Mouse (Mus musculus) lung, postnatal 14 days (tissue): ENCODE measurements around the gene Taz.

Experiments used
- DNase-seq: peaks from one replicate; pipeline ENCODE4 v3.0.0; 2021

Taz gene

GRCm38 (mm10) chrX:74281732-74282394 is at the start of gene Taz, which contains the start of gene Dnase1l1:
Gene Taz, plus strand, starts transcription at chrX:74281912.
Gene Dnase1l1, minus strand, starts transcription at chrX:74282337.
- DNase-seq: peak; percentile 80

- no peak for DNase-seq
These were observed 48.5 kb upstream of the Taz start for GRCm38 (mm10) chrX:74233196-74233595.

- DNase-seq: no peak
These were observed 41.4 kb upstream of the Taz start for GRCm38 (mm10) chrX:74240332-74240731.

GRCm38 (mm10) chrX:74243396-74243795 is 38.3 kb upstream of the Taz start:
- DNase-seq: peak; percentile 42

GRCm38 (mm10) chrX:74243807-74244206 is 37.9 kb upstream of the Taz start:
- DNase-seq: peak; percentile 34

GRCm38 (mm10) chrX:74244614-74245083 is 37.1 kb upstream of the Taz start:
- DNase-seq: peak; percentile 48

GRCm38 (mm10) chrX:74245107-74245506 is 36.6 kb upstream of the Taz start:
- no peak for DNase-seq

GRCm38 (mm10) chrX:74245687-74246086 is 36.0 kb upstream of the Taz start:
- DNase-seq: peak; percentile 86

GRCm38 (mm10) chrX:74246213-74246681 is 35.5 kb upstream of the Taz start:
- DNase-seq: peak; percentile 85

- no peak for DNase-seq
These were observed 35.0 kb upstream of the Taz start for GRCm38 (mm10) chrX:74246693-74247092.

- DNase-seq: peak; percentile 76
These were observed 33.1 kb upstream of the Taz start for GRCm38 (mm10) chrX:74248651-74249050.

GRCm38 (mm10) chrX:74249615-74250014 is 32.1 kb upstream of the Taz start, which contains the start of gene Flna:
Gene Flna, minus strand, starts transcription at chrX:74249820.
- DNase-seq: peak; percentile 72

GRCm38 (mm10) chrX:74254153-74254887 is 27.4 kb upstream of the Taz start, which contains the start of gene Emd:
Gene Emd, plus strand, starts transcription at chrX:74254687.
- DNase-seq: peak; percentile 87

- DNase-seq: no peak
These were observed 26.7 kb upstream of the Taz start for GRCm38 (mm10) chrX:74254888-74255565.

GRCm38 (mm10) chrX:74257746-74258145 is 24.0 kb upstream of the Taz start:
- no peak for DNase-seq

GRCm38 (mm10) chrX:74269736-74270061 is 12.0 kb upstream of the Taz start:
- no peak for DNase-seq

- peak; percentile 89 for DNase-seq
These were observed 11.4 kb upstream of the Taz start, which contains the start of gene Rpl10 for GRCm38 (mm10) chrX:74270062-74270901. Gene Rpl10, plus strand, starts transcription at chrX:74270812.

- peak; percentile 17 for DNase-seq
These were observed 10.7 kb upstream of the Taz start for GRCm38 (mm10) chrX:74270902-74271551.

GRCm38 (mm10) chrX:74273422-74274322 is 8.0 kb upstream of the Taz start:
- no peak for DNase-seq

GRCm38 (mm10) chrX:74277916-74278315 is 3.8 kb upstream of the Taz start:
- no peak for DNase-seq
